Mouse (Mus musculus) C2C12 (cell line): ENCODE measurements around the gene Hnrnpa1.

Source experiments
- CEBPB ChIP-seq: IDR thresholded peaks from one replicate; pipeline ENCODE4 v1.6.1; 2011; ENCODE audit warnings: low read depth, mild to moderate bottlenecking, control low read depth, moderate library complexity
- CTCF ChIP-seq: IDR thresholded peaks from one replicate; pipeline ENCODE4 v1.5.1; 2011; ENCODE audit not compliant: control insufficient read depth, insufficient read depth, insufficient read length
- MAX ChIP-seq: IDR thresholded peaks from one replicate; pipeline ENCODE4 v1.6.1; 2011; ENCODE audit warnings: mild to moderate bottlenecking, control low read depth
- MYOG ChIP-seq: IDR thresholded peaks from one replicate; pipeline ENCODE4 v1.6.1; 2011; ENCODE audit not compliant: control insufficient read depth, insufficient read length; ENCODE audit errors: extremely low read depth
- USF1 ChIP-seq: IDR thresholded peaks from one replicate; pipeline ENCODE4 v1.6.1; 2011; ENCODE audit warnings: low read depth, mild to moderate bottlenecking, control low read depth, moderate library complexity

DNA sequence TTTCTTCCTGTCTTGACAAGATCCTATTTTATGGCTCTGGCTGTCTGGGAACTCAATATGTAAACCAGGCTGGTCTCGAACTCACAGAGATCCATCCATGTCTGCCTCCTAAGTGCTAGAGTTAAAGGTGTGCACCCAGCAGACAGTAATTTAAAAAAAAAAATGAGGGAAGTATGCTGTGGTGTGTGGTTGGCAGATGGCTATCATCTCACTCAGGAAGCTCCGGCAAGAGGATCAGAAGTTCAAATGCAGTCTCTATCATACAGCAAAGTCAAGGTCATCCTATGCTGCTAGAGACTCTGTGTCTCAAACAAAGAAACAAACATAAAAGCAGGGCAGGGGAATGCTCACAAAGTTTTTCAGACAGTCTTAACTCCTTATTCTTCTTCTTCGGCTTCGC is 28.7 kb downstream of the Hnrnpa1 start:
- TF ChIP-seq USF1, result no peak
- TF ChIP-seq MYOG, result no peak
- TF ChIP-seq CTCF, result no peak
- TF ChIP-seq CEBPB, result no peak
- no peak for TF ChIP-seq MAX
